Mouse (Mus musculus) kidney, adult 2 months (tissue): Measurements from ENCODE around the gene Ephb3. TPM values are rescaled to one million over a fixed set of nuclear protein-coding genes. Genes with fewer than 3 reads are reported as not detected.
"Not testable (repeated sequence)": the region's sequence is repeated elsewhere in the genome, so short reads cannot be mapped to it uniquely, and the experiment has no call there.

Experiments
- DNase-seq: peaks from one replicate; pipeline ENCODE4 v3.0.0; 2021
- H3K27ac ChIP-seq: fragments of 200-500 bp; 2 replicates; pipeline ENCODE4 v1.5.1; 2012; ENCODE audit warnings: low read depth, low read length, control low read depth, inconsistent platforms; ENCODE audit not compliant: insufficient read depth
- H3K27me3 ChIP-seq: fragments of 200-500 bp; replicated peaks from 2 replicates; pipeline ENCODE4 v1.6.1; 2012; ENCODE audit warnings: mild to moderate bottlenecking, moderate library complexity, low read length, inconsistent platforms; ENCODE audit not compliant: control insufficient read depth, insufficient read depth
- H3K36me3 ChIP-seq: fragments of 200-500 bp; 2 replicates; pipeline ENCODE4 v1.6.1; 2012; ENCODE audit warnings: mild to moderate bottlenecking, moderate library complexity, low read length, inconsistent platforms; ENCODE audit not compliant: control insufficient read depth, insufficient read depth
- H3K4me1 ChIP-seq: fragments of 200-500 bp; 2 replicates; pipeline ENCODE4 v1.6.1; 2011; ENCODE audit warnings: low read length; ENCODE audit not compliant: control insufficient read depth, insufficient read depth
- H3K4me3 ChIP-seq: fragments of 200-500 bp; 2 replicates; pipeline ENCODE4 v1.5.1; 2011; ENCODE audit warnings: mild to moderate bottlenecking, low read depth, low read length, control low read depth; ENCODE audit not compliant: insufficient read depth
- CTCF ChIP-seq: fragments of 200-500 bp; conservative IDR thresholded peaks from 2 replicates; pipeline ENCODE4 v1.5.1; 2011; ENCODE audit warnings: low read depth, mild to moderate bottlenecking, control low read depth, low read length, moderate library complexity, mixed read lengths; ENCODE audit not compliant: insufficient read depth, insufficient read length
- POLR2A ChIP-seq: fragments of 200-500 bp; IDR thresholded peaks from one replicate; pipeline ENCODE4 v1.6.1; 2011; ENCODE audit warnings: low read depth, low read length, control low read depth
- WGBS: fragments of 180-500 bp; shearing (Covaris S2); methylation state at CpG from one replicate; pipeline ENCODE4 v1.1.7; 2018; 5-methylcytosine and 5-hydroxymethylcytosine counted together
- polyA plus RNA-seq: library from polyadenylated mRNA; depleted of rRNA; stranded (reverse); fragments of >200 nt; gene quantifications from 2 replicates; pipeline ENCODE4 v1.2.3, GENCODE M21; 2012; rRNA removed

Ephb3 gene
- 5.5 and 6.8 TPM in 2 replicates for polyA plus RNA-seq

DNA sequence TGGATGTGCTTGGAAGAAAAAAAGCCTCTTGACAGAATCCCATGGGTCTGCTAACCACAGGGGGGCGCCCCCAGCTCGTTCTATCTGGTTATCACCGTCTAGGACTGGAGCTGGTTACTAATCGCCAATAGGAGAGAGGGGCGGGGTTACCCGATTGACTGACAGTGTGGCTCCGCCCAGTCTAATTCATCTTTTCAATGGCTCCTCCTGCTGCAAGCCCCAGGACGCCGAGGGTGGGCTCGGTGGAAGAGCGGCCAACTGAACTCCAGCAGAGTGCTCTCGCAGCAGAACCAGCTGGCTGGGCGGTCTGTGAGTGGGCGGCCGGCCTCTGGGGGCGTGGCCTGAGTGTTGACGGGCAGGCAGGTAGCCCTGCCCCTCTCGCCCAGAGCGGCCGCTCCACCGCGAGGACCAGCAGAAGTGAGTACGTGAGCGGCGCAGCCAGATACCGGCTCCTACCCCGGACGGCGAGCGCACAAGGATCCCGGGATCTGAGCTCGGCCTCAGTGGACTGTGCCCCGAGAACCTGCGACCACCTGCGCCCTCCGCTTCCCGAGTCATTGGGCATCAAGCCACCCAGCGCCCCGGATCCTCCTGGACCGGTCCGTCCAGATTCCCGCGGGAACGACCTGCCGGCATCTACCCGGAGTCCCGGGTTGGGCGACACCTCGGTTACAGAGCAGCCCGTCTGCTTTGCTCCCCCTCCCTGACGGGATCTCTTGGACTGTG is at the start of gene Ephb3:
Gene Ephb3 (plus strand): TSS at position 389 of the 726 bp plus-strand sequence.
- Histone ChIP-seq H3K36me3 (no peaks in the 10 kb centered on the region), H3K27me3 (no peaks in the 10 kb centered on the region), H3K4me1 (no peaks in the 10 kb centered on the region), H3K4me3 (peak within 1 kb of the TSS; percentile 65), H3K27ac (0 out of 2 replicates have a peak within 1 kb of the TSS, but pooled peaks have one; percentile 24)
- DNase-seq: peak; percentile 99
- TF ChIP-seq CTCF: peak; percentile 74
- peak; percentile 91 for TF ChIP-seq POLR2A
- under 1% methylated on average over 51 of the region's 51 CpGs for WGBS

DNA sequence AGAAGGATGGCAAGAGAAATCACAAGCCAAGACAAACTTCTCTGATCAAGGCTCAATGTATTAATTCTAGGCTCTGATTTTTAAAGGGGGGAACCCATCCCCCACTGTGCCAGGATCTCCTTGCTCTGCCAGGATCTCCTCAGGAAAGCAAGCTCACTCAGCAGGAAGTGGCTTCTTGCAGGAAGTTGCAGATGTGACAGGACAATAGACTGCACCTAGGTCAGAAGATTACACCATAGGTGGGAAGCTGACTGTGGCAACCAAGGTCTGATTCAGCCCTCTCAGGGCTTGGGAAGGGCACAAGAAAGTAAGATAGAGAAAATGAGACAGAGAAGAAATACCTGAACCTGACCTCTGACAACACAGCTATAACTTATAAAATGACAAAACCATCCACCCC is 48.3 kb upstream of the Ephb3 start:
- not testable (repeated sequence) for H3K4me1 ChIP-seq, H3K27me3 ChIP-seq, DNase-seq, H3K27ac ChIP-seq, H3K36me3 ChIP-seq, H3K4me3 ChIP-seq

DNA sequence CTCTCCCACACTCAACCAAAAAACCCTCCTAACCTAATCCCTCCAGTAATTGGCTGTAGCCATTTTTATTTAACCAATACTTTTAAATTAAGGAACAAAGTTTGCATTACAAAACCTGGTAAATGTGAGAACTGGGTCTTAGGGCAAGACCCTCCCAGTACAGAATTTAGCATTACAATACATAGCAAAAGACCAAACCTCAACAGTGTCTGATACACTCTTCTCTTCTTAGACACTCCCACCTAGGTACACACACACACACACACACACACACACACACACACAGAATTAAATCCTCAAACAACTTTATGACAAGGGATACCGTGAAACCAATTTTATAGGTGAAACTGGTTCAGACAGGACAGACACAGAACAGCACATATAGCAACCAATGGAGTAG is 45.3 kb upstream of the Ephb3 start:
- H3K36me3 ChIP-seq, H3K27ac ChIP-seq, H3K27me3 ChIP-seq, DNase-seq, H3K4me3 ChIP-seq, H3K4me1 ChIP-seq: not testable (repeated sequence)
- WGBS: 91% methylated on average over 1 of the region's 1 CpGs

DNA sequence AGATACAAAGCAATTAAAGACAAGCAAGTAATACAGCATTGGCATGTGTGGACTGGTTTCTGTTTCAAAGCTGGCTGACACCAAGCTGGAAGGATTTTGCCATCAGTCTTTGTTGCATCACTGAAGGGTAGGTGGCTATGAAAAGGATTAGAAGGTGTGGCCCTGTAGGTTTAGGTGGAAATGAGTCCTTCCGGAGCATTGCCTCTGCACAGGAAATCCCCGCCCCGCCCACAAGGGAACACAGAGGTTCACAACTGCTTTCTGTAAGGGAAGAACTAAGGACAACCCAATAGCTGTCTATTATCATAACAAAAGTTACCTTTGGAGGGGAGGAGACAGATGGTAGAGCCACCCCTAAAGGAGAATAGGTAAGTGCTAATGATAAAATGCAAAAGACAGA is 41.1 kb upstream of the Ephb3 start:
- not testable (repeated sequence) for H3K4me1 ChIP-seq, H3K36me3 ChIP-seq, H3K27me3 ChIP-seq, DNase-seq, H3K27ac ChIP-seq, H3K4me3 ChIP-seq
- WGBS: 73% methylated on average over 3 of the region's 3 CpGs

DNA sequence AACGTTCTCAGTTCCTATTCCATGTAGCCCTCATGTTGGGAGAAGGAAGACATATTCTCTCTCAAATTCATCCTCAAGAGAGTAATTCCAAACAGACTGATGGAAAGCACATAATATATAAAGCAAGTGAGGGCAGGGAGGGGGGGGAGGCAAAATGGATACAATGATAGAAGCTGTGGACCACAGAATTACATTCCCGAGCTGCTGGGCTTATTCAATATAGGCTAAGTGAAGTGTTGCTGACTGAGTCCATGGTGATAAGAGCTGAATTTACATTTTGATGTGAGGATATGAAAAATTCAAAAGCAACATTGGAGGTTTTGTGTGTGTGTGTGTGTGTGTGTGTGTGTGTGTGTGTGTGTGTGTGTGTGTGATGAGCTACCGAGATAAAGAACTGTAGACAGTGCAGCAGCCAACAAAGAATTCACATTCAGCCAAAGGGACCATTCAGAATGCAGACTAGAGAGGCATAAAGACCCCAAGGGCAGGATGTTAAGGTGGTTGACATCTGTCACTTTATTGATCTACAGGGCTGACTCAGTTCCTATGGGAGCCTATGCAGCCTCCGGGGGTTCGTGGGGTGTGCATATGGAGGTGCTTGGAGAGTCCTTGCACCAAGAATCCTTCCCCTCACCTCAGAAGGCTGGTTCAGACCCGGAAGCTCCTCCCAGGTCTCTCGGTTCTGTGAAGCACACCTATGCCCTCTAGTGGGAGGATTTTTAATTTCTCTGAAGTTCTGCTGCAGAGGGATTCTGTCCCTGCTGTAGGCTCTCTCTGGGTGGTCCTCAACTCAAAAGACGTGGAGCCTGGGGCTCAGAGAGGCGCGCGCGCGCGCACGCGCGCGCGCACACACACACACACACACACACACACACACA is 39.0 kb upstream of the Ephb3 start:
- 19% methylated on average over 17 of the region's 19 CpGs for WGBS

DNA sequence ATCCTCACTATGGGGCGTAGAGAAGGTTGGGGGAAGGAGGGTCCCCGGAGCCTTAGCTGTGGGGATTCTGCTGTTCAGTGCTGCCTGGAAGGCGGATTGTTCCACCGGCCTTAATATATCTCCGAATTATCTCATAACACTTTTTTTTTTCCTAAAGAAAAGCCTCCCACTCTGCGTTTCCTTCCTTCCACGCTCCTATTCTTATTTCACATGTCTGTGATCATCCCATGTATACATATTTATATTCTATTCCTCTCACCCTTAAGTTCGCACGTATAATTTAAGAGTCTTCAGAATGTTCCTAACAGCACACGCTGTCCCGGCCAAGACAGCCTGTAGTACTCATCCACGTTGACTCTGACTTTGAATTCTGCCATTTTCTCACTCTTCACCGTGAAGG is 35.8 kb upstream of the Ephb3 start:
- H3K27ac ChIP-seq: no peak overlapping the region
- no peak overlapping the region for H3K4me3 ChIP-seq
- 93% methylated on average over 13 of the region's 13 CpGs for WGBS
- H3K4me1 ChIP-seq: no peaks in the 10 kb centered on the region
- DNase-seq: no peak
- TF ChIP-seq CTCF: no peak
- no peak for TF ChIP-seq POLR2A
- no peaks in the 10 kb centered on the region for H3K27me3 ChIP-seq
- no peaks in the 10 kb centered on the region for H3K36me3 ChIP-seq

More for the DNA sequence above, 39.0 kb upstream of the Ephb3 start:
- not testable (repeated sequence) for H3K4me3 ChIP-seq, H3K27me3 ChIP-seq, H3K4me1 ChIP-seq, H3K27ac ChIP-seq, DNase-seq, H3K36me3 ChIP-seq

DNA sequence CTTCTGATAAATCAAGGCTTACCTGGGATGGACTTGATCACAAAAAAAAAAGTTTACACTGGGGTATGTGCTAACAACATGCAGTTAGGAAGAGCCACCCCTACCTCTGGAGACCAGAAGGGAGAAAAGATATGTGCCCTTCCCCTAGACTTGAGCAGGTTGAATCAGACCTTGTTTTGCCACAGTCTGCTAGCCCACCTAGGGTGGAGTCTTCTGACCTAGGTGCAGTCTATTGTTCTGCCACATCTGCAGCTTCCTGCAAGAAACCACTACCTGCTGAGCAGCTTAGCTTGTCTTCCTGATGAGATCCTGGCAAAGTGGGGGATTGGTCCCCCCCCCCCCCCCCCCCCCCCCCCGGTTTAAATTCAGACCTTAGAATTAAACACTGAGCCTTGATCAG is 29.3 kb upstream of the Ephb3 start:
- Histone ChIP-seq H3K4me1 (no peaks in the 10 kb centered on the region), H3K27me3 (no peaks in the 10 kb centered on the region), H3K4me3 (no peak overlapping the region), H3K36me3 (no peaks in the 10 kb centered on the region), H3K27ac (no peak overlapping the region)
- DNase-seq: no peak
- WGBS: no CpG with 5 or more reads among the region's 1 CpGs
- TF ChIP-seq POLR2A (no peak), CTCF (no peak)
